Mouse (Mus musculus) liver, embryonic 14.5 days (tissue): ENCODE results near the gene Cym. TPM values are rescaled to one million over a fixed set of nuclear protein-coding genes. Genes with fewer than 3 reads are reported as not detected.

Experiments
- ATAC-seq: fragments of 200-750 bp; cut with Nextera tagmentation; 2 replicates; pipeline ENCODE4 v1.8.0; 2017; ENCODE audit warnings: moderate number of reproducible peaks, mild to moderate bottlenecking, moderate library complexity; ENCODE audit not compliant: insufficient read depth
- DNase-seq, 3 experiments: peaks; one replicate each; pipeline ENCODE4 v3.0.0-alpha.2; 2012 to 2013; ENCODE audit warnings: low read depth in 3 of 3, low spot score in 3 of 3
- H3K27ac ChIP-seq: fragments of 300-500 bp; sonication (generic); 2 replicates; pipeline ENCODE4 v1.5.1; 2014; ENCODE audit warnings: moderate library complexity, mild to moderate bottlenecking, control low read depth, inconsistent platforms
- H3K27me3 ChIP-seq: fragments of 300-500 bp; sonication (generic); 2 replicates; pipeline ENCODE4 v1.6.1; 2014; ENCODE audit warnings: mild to moderate bottlenecking, low read length, moderate library complexity; ENCODE audit not compliant: control insufficient read depth, insufficient read depth
- H3K36me3 ChIP-seq: fragments of 300-500 bp; sonication (generic); replicated peaks from 2 replicates; pipeline ENCODE4 v1.6.1; 2014; ENCODE audit warnings: low read depth; ENCODE audit not compliant: control insufficient read depth, insufficient read depth
- H3K4me1 ChIP-seq, 2 experiments: fragments of 200-500 bp in 1 of 2; fragments of 300-500 bp in 1 of 2; sonication (generic) in 1 of 2; replicated peaks; 2 replicates each; pipeline ENCODE4 v1.6.1; 2012 to 2014; ENCODE audit warnings: antibody characterized with exemption in 1 of 2, inconsistent platforms in 1 of 2, low read length in 1 of 2; ENCODE audit not compliant: control insufficient read depth in 2 of 2, insufficient read depth in 2 of 2
- H3K4me2 ChIP-seq: fragments of 300-500 bp; sonication (generic); 2 replicates; pipeline ENCODE4 v1.6.1; 2014; ENCODE audit warnings: low read depth, mild to moderate bottlenecking, control low read depth, moderate library complexity
- H3K4me3 ChIP-seq, 2 experiments: fragments of 200-500 bp in 1 of 2; fragments of 300-500 bp in 1 of 2; sonication (generic) in 1 of 2; 2 replicates each; pipeline ENCODE4 v1.5.1; 2012 to 2014; ENCODE audit warnings: low read depth in 2 of 2, low read length in 2 of 2, mild to moderate bottlenecking in 2 of 2, control low read depth in 1 of 2, inconsistent platforms in 1 of 2, moderate library complexity in 1 of 2; ENCODE audit not compliant: insufficient read depth in 1 of 2
- H3K9ac ChIP-seq: fragments of 300-500 bp; sonication (generic); replicated peaks from 2 replicates; pipeline ENCODE4 v1.6.1; 2014; ENCODE audit warnings: mild to moderate bottlenecking, control low read depth, moderate library complexity
- H3K9me3 ChIP-seq: fragments of 300-500 bp; sonication (generic); 2 replicates; pipeline ENCODE4 v1.6.1; 2016; ENCODE audit warnings: low read length, mixed read lengths; ENCODE audit not compliant: control insufficient read depth
- CTCF ChIP-seq: IDR thresholded peaks from 2 replicates; pipeline ENCODE4 v1.5.1; 2016; ENCODE audit warnings: antibody characterized with exemption, low read depth, control low read depth
- EP300 ChIP-seq: IDR thresholded peaks from 2 replicates; pipeline ENCODE4 v1.6.1; 2016; ENCODE audit warnings: antibody characterized with exemption, low read depth
- WGBS: fragments of 180-500 bp; shearing (Covaris S2); extraction: QIAGEN DNeasy Blood & Tissue Kit; methylation state at CpG from one replicate; pipeline ENCODE4 v1.1.7; 2014; ENCODE audit not compliant: insufficient replicate concordance; 5-methylcytosine and 5-hydroxymethylcytosine counted together
- polyA plus RNA-seq, 2 experiments: library from polyadenylated mRNA; depleted of rRNA in 1 of 2; stranded (reverse) in 1 of 2; unstranded in 1 of 2; fragments of >200 nt; fragmentation: Nextera tagmentation in 1 of 2; extraction: Ambion mirVana in 1 of 2; gene quantifications; 2 replicates each; pipeline versions ENCODE4 v1.2.1 to v1.2.3; 2012 to 2014

Cym gene
- polyA plus RNA-seq, 2 experiments = 0.08 to 0.20 TPM

GRCm38 (mm10) chr3:107205994-107206393 is 15.5 kb downstream of the Cym start:
- no peaks in the 10 kb centered on the region for H3K4me1 ChIP-seq
- no peak overlapping the region for H3K4me3 ChIP-seq
- peak; percentile 19 to 31 (median 26) for DNase-seq
- H3K36me3 ChIP-seq = no peaks in the 10 kb centered on the region
- no peak for ATAC-seq
- no peaks in the 10 kb centered on the region for H3K9me3 ChIP-seq
- TF ChIP-seq EP300 = no peak
- peak; percentile 79 for TF ChIP-seq CTCF
- 3% methylated on average over 4 of the region's 4 CpGs for WGBS
- no peak overlapping the region for H3K4me2 ChIP-seq
- no peak overlapping the region for H3K9ac ChIP-seq
- no peaks in the 10 kb centered on the region for H3K27me3 ChIP-seq
- H3K27ac ChIP-seq = no peak overlapping the region

- Histone ChIP-seq H3K27me3 (no peaks in the 10 kb centered on the region), H3K9ac (no peak overlapping the region), H3K4me3 (no peak overlapping the region), H3K4me1 (no peaks in the 10 kb centered on the region), H3K27ac (no peak overlapping the region), H3K4me2 (no peak overlapping the region), H3K9me3 (no peaks in the 10 kb centered on the region), H3K36me3 (no peaks in the 10 kb centered on the region)
- TF ChIP-seq CTCF = no peak
- no peak for TF ChIP-seq EP300
- DNase-seq = no peak
- no peak for ATAC-seq
Measured at GRCm38 (mm10) chr3:107205170-107205569, 16.4 kb downstream of the Cym start.

GRCm38 (mm10) chr3:107204413-107204812 is 17.1 kb downstream of the Cym start:
- Histone ChIP-seq H3K36me3 (no peaks in the 10 kb centered on the region), H3K27me3 (no peaks in the 10 kb centered on the region), H3K4me3 (no peak overlapping the region), H3K4me1 (no peaks in the 10 kb centered on the region), H3K4me2 (no peak overlapping the region), H3K27ac (no peak overlapping the region), H3K9me3 (no peaks in the 10 kb centered on the region), H3K9ac (no peak overlapping the region)
- no peak for ATAC-seq
- WGBS = 52% methylated on average over 3 of the region's 3 CpGs
- no peak for TF ChIP-seq CTCF
- TF ChIP-seq EP300 = no peak
- DNase-seq = no peak

- ATAC-seq (no peak), DNase-seq (no peak)
- H3K27me3 ChIP-seq = no peaks in the 10 kb centered on the region
- no peak overlapping the region for H3K27ac ChIP-seq
- TF ChIP-seq EP300 = no peak
- TF ChIP-seq CTCF = no peak
- 44% methylated on average over 9 of the region's 9 CpGs for WGBS
- no peak overlapping the region for H3K9ac ChIP-seq
- H3K4me1 ChIP-seq = no peaks in the 10 kb centered on the region
- H3K4me2 ChIP-seq = no peak overlapping the region
- no peak overlapping the region for H3K4me3 ChIP-seq
- no peaks in the 10 kb centered on the region for H3K36me3 ChIP-seq
- no peaks in the 10 kb centered on the region for H3K9me3 ChIP-seq
Measured at GRCm38 (mm10) chr3:107201310-107202180, 20.0 kb downstream of the Cym start.

GRCm38 (mm10) chr3:107188226-107188899 is 33.2 kb downstream of the Cym start:
- 33% methylated on average over 6 of the region's 6 CpGs for WGBS
- no peak overlapping the region for H3K4me2 ChIP-seq
- no peaks in the 10 kb centered on the region for H3K27me3 ChIP-seq
- no peaks in the 10 kb centered on the region for H3K9me3 ChIP-seq
- no peak overlapping the region for H3K9ac ChIP-seq
- TF ChIP-seq CTCF (peak; percentile 46), EP300 (no peak)
- no peaks in the 10 kb centered on the region for H3K4me1 ChIP-seq
- DNase-seq = no peak
- H3K36me3 ChIP-seq = no peaks in the 10 kb centered on the region
- H3K4me3 ChIP-seq = no peak overlapping the region
- H3K27ac ChIP-seq = no peak overlapping the region
- ATAC-seq = no peak
